Mouse (Mus musculus) spleen, adult 18-20 months (tissue): ENCODE measurements around the gene Rxfp3.
"Not testable (repeated sequence)": the region's sequence is repeated elsewhere in the genome, so short reads cannot be mapped to it uniquely, and the experiment has no call there.

Source experiments
- DNase-seq, 2 experiments: peaks; one replicate each; pipeline ENCODE4 v3.0.0; 2022; ENCODE audit warnings: mixed read lengths in 2 of 2

Rxfp3 gene

DNA sequence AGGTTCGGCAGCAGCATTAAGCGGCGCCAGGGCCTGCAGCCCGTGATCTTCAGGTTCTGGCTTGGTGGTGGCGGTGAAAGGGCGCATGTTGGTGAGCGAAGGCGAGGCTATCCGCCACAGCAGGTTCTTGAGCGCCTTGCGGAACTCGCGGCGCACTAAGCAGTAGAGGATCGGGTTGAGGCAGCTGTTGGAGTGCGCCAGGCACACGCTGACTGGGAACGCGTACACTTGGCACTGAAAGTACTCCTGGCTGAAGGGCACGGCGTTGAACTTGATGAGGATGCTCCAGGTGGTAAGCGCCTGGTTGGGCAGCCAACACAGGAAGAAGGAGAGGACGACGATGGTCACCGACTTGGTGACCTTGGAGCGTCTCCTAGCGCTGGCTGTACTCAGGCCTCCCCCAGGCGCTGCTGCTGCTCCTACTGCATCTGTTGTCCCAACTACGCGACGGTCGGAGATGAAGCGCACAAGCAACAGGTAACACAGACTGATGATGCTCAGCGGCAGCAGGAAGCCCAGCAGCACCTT is 1.8 kb downstream of the Rxfp3 start:
- DNase-seq: no peak

DNA sequence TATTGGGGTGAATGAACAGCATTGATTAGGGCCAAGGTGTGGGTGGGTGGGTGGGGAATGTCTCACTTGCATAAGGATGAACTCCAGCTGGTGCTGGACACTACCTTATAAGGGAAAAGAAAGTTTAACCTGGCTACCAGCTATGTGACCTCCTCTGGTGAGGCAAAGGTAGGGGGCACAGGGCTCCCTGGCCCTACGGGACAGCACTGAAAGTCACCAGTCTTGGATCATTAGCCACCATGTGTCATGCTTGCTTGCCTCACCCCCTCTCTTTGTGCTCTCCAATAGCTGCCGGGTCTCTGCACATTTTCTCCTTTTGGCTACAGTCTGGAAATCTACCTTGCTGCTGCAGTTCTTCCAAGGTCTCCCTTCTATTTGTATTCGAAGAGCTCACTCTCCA is 7.6 kb downstream of the Rxfp3 start:
- DNase-seq: no peak

DNA sequence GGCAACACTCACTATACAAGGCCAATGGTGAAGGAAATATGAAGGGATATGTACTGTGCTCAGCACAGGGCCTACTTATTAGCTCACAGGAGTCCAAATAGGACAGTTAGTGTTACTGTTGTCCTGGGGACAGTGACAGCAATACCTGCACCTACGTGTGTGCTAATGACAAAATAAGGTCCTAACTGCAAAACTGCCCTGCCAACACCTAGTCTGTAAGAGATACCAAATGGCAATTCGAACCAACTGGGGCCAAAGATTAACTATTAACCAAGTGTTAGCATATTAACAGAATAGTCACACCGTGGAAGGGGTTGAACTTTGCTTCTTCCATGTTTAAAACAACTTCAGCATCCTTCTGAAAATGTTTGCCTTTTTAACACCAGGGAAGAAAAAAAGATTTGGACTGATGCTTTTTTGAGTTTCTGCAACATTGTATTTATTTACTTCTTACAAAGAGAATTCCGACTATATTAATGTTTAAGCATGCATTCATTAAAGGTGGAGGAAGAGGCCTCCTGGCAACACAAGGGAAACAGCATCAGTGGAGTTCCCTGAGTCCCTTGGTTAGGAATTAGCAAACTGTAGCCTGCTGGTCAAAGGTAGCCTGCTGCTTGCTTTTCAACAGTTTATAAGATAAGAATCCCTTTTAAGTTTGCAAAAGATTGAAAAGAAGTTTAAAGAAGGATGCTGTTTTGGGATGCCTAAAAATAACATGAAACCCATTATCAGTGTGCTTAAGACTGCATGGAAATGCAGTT is 10.8 kb downstream of the Rxfp3 start:
- no peak for DNase-seq

DNA sequence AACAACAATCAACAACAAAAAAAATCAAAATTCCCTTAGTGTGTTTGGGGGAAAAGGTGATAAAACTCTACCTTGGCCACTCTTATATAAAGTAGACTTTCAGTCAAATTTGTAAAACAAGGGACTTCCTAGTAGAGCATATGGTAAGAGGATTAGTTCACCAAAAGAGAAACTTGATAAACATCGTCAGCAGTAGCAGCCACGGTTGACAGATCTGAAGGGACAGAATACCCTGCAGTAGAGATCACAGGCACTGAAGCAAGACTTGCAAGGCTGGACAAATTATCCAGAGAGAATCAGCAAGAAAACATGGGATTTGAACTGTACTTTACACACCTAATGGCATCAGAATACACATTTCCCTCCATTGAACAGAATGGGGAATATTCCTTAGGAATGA is 22.9 kb downstream of the Rxfp3 start:
- DNase-seq: no peak

DNA sequence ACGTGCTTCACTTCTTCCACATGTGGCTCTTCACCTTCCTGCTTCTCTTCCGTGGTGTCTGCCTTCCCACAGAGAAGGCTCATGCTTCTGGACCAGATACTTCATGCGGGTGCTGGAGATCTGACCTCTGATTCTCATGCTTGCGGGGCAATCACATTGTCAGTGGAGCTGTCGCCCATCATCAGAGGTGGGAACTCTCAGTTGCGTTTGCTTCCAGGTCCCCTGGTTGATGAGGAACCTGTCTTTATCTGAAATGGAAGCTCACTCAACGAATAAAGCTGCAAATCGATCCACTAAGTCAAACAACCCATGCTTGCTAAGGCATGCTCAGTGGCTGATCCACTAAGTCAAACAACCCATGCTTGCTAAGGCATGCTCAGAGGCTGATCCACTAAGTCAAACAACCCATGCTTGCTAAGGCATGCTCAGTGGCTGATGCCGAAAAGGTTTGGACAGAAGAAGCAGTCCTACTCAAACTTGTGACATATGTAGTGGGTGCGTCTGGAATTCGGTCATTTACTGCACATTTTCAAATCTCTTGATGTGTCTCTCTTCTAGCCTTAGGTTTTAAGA is 26.7 kb downstream of the Rxfp3 start:
- DNase-seq: no peak

DNA sequence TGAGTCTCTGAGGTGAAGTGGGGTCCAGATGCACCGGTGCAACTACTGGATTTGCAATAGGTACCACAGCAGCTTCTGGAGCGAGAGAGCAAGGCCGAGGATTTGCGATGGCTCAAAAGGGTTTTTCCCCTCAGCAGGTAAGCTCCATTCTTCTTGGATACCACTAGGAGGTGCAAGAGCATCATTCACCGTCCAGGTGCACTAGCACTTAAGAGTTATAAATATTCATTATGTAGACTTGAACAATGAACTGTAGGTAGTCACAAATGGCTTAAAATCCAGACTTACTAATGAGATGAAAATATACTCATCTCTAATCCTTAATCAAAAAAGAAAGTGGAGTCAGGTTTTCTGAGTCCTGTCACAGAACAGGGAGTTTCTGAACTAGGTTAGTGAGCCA is 29.0 kb downstream of the Rxfp3 start:
- no peak for DNase-seq

DNA sequence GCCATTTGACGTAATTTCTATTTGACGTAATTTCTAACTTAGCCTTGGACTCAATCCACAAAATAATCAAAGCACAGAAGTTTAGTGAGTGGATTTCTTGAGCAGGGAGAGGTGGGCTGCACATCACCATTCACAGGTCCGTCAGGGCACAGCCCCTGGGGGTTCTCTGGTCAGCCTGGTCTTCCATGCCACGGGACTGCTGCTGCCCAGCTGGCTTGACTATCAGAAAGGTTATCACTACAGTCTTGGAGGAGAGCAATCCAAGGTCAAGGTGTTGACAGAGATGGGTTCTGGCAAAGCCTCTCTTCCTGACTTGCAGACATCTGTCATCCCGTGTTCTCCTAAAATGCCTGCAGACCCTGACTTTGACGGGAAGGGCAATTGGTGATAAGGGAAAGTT is 33.1 kb downstream of the Rxfp3 start:
- no peak for DNase-seq

DNA sequence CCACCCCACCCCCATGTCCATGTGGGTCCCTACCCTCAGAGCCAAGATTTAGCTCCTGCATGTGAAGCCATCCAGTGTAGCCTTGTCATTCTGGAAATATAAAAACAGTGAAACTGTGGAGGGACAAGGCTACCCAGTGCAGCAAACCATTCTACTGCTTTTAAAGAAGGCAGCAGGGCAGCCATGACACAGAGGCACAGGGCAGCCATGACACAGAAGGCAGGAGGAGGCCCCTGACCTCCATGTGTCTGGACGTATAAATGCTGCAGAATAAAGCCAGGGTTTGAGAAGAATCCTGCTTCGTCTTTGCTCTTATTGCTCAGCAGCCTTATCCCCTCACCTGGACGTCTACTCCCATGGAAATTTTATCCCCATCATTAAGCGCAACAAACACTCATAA is 34.0 kb downstream of the Rxfp3 start:
- no peak for DNase-seq

DNA sequence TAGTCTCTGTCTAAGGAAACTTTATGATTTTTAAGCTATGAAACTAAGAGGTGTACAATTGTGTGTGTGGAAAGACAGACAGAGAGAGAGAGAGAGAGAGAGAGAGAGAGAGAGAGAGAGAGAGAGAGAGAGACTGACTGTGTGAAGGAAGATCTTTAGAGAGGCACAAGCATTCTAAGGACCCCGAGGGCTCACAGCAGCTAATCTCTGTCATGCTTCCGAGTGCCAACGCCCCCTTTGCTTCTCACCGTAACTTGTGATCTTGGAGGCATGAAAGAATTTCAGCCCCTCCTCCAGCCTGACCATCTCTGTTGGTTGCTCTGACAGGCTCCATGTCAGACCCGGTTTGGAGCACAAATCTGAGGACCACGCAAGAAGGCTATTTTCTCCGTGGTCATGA is 37.4 kb downstream of the Rxfp3 start, which contains the start of gene Slc45a2:
Gene Slc45a2 (plus strand): TSS at position 301 of the 400 bp plus-strand sequence.
- DNase-seq: no peak

DNA sequence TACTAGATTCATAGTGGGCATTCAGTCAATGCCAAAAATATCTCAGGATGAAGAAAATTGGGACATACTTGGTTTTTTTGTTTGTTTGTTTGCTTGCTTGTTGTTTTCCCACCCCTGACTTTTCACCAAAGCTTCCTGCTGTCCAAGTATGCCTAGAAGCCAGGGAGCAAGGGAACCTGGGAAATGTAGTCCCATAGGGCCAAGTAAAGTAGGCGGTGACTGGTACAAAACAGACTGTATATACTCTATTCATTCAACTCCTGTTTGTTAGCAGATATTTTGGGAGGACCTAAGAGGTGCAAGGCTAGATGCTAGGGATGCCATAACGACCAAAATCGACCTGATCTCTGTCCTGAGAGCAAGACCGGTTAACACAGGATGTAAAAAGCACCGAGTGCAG is 38.0 kb downstream of the Rxfp3 start:
- no peak for DNase-seq

DNA sequence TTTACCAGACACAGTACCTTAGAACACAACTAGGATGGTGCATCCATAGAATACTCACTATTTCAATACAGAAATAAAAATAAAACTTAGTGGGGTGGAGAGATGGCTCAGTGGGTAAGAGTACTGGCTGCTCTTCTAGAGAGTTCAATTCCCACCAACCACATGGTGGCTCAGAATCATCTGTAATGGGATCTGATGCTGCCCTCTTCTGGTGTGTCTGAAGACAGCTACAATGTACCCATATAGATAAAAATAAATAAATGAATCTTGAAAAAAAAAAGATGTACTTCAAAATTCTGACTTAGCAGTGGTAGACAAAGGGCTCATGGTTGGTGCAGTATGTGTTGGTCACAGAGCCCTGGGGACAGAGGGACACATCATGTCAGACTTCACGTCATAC is 46.2 kb downstream of the Rxfp3 start:
- no peak for DNase-seq

DNA sequence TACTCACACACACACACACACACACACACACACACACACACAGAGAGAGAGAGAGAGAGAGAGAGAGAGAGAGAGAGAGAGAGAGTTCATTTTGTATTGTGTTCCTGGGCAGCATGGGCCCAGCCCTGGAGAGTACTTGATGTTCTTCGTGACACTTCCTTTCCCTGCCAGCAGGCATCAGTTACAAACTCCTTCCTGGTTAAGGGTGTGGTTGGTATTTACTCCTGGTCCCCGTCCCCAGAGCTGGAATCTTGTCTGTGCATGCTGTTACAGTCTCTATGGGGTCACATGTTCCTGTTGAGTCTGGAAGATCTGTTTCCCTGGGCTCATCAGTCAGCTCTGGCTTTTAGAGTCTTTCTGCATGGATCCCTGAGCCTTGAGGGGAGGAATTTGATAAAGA is 47.4 kb downstream of the Rxfp3 start:
- DNase-seq: no peak

DNA sequence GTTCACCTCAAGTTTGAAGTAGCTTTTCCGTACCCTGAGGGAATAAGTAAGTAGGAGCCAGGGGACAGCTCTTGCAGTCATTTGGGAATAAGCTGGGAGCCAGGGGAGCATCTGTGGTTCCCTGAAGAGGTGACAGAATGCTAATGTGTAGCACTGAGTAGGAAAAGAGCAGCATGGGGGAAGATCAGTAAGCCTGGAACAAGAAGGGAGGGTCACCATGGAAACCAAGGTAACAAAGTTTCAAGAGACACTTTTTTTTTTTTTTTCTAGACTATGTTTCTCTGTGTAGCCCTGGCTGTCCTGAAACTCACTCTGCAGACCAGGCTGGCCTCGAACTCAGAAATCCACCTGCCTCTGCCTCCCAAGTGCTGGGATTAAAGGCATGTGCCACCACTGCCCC is 51.3 kb downstream of the Rxfp3 start:
- not testable (repeated sequence) for DNase-seq

DNA sequence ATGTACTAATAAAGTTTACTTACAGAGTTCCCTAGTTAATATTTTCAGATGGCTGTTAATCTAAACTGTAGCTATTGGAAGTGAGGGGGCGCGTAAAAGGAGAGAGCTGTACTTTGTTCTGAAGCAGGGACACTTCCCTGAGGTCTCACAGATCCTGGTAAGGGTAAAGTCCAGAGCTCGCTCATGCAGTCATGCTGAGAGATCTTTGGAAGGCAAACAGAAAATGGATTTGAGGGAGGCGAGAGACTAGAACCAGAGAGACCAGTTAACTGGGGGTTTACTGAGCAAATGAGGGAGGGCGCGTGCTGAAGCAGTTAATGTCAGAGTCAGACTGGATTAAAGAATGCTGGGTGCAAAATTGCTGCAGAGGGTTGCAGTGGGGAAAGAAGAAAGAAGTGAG is 52.0 kb downstream of the Rxfp3 start:
- DNase-seq: no peak
